Mouse (Mus musculus) ES-Bruce4 (cell line): ENCODE results near the gene Myo5c.

Source experiments
- CTCF ChIP-seq: IDR thresholded peaks from one replicate; pipeline ENCODE4 v1.8.1; 2011; ENCODE audit warnings: low read depth, low read length
- EP300 ChIP-seq: IDR thresholded peaks from 2 replicates; pipeline ENCODE4 v1.6.1; 2011; ENCODE audit warnings: low read depth, low read length; ENCODE audit not compliant: insufficient read depth
- POLR2A ChIP-seq: IDR thresholded peaks from one replicate; pipeline ENCODE4 v1.8.1; 2011; ENCODE audit warnings: low read length; ENCODE audit not compliant: insufficient read depth

- TF ChIP-seq POLR2A (no peak), CTCF (no peak), EP300 (no peak)
These were observed 16.1 kb downstream of the Myo5c start for GRCm38 (mm10) chr9:75247870-75248269.
